Mouse (Mus musculus): ENCODE measurements at regions not wholly inside any gene's neighbourhood (a gene's known extent, or its start where the extent isn't known, plus 50 kb on each side); places are given as distances from the start of the nearest gene placed in this dataset.

- DNase-seq, result no peak
These were observed 294.7 kb upstream of the Usp25 start for GRCm38 (mm10) chr16:76718809-76719208.

GRCm38 (mm10) chr16:76718147-76718546, 295.4 kb upstream of the Usp25 start:
- no peak for DNase-seq

- no peak for DNase-seq
These were observed 318.6 kb upstream of the Usp25 start for GRCm38 (mm10) chr16:76694913-76695312.

GRCm38 (mm10) chr16:76687735-76688447, 314.3 kb upstream of the Nrip1 start:
- DNase-seq, result no peak

GRCm38 (mm10) chr16:76685562-76685961, 311.9 kb upstream of the Nrip1 start:
- no peak for DNase-seq

- peak; percentile 5 for DNase-seq
These were observed 306.7 kb upstream of the Nrip1 start for GRCm38 (mm10) chr16:76680061-76680911.

GRCm38 (mm10) chr16:76678885-76679284, 305.3 kb upstream of the Nrip1 start:
- no peak for DNase-seq

- DNase-seq, result no peak
These were observed 296.2 kb upstream of the Nrip1 start for GRCm38 (mm10) chr16:76669795-76670194.

GRCm38 (mm10) chr16:76667046-76667445, 293.4 kb upstream of the Nrip1 start:
- DNase-seq, result no peak

GRCm38 (mm10) chr16:76655106-76655505, 281.5 kb upstream of the Nrip1 start:
- DNase-seq, result no peak

- DNase-seq, result peak; percentile 21
These were observed 270.7 kb upstream of the Nrip1 start for GRCm38 (mm10) chr16:76644281-76644680.

- DNase-seq, result no peak
These were observed 270.2 kb upstream of the Nrip1 start for GRCm38 (mm10) chr16:76643801-76644200.

GRCm38 (mm10) chr16:76635169-76635568, 261.5 kb upstream of the Nrip1 start:
- no peak for DNase-seq

- no peak for DNase-seq
These were observed 260.6 kb upstream of the Nrip1 start for GRCm38 (mm10) chr16:76634196-76634698.

GRCm38 (mm10) chr16:76626142-76626541, 252.5 kb upstream of the Nrip1 start:
- no peak for DNase-seq

GRCm38 (mm10) chr16:76621715-76622114, 248.1 kb upstream of the Nrip1 start:
- no peak for DNase-seq

- no peak for DNase-seq
These were observed 244.7 kb upstream of the Nrip1 start for GRCm38 (mm10) chr16:76618295-76618694.

GRCm38 (mm10) chr16:76611061-76611460, 237.4 kb upstream of the Nrip1 start:
- DNase-seq, result no peak

GRCm38 (mm10) chr16:76604914-76605313, 231.3 kb upstream of the Nrip1 start:
- DNase-seq, result no peak

GRCm38 (mm10) chr16:76603846-76604258, 230.2 kb upstream of the Nrip1 start:
- DNase-seq, result no peak

GRCm38 (mm10) chr16:76603431-76603830, 229.8 kb upstream of the Nrip1 start:
- DNase-seq, result no peak

- DNase-seq, result peak; percentile 16
These were observed 226.5 kb upstream of the Nrip1 start for GRCm38 (mm10) chr16:76600131-76600530.
